Mouse (Mus musculus) megakaryocyte, embryonic 14.5 days (primary cell): ENCODE data around the gene 1500009L16Rik. TPM values are rescaled to one million over a fixed set of nuclear protein-coding genes. Genes with fewer than 3 reads are reported as not detected.
A peak's percentile ranks its signal among the peaks of the same experiment; 100 is the strongest.

Experiments
- H3K27me3 ChIP-seq: replicated peaks from 2 replicates; pipeline ENCODE3; 2012; ENCODE audit warnings: inconsistent platforms
- H3K36me3 ChIP-seq: replicated peaks from 2 replicates; pipeline ENCODE3; 2012; ENCODE audit warnings: low read length, inconsistent platforms, mixed read lengths
- H3K4me1 ChIP-seq: 2 replicates; pipeline ENCODE4 v1.6.1; 2012; ENCODE audit warnings: inconsistent platforms
- H3K4me3 ChIP-seq: replicated peaks from 2 replicates; pipeline ENCODE3; 2012; ENCODE audit warnings: moderate library complexity, mild to moderate bottlenecking, inconsistent platforms
- H3K9me3 ChIP-seq: 2 replicates; pipeline ENCODE4 v1.6.1; 2012; ENCODE audit warnings: inconsistent platforms
- FLI1 ChIP-seq: IDR thresholded peaks from 2 replicates; pipeline ENCODE4 v1.6.1; 2012; ENCODE audit warnings: low read length, inconsistent platforms, mixed read lengths
- GATA1 ChIP-seq: IDR thresholded peaks from 3 replicates; pipeline ENCODE4 v1.6.1; 2012; ENCODE audit warnings: mixed read lengths, low read length, inconsistent platforms, borderline replicate concordance
- polyA plus RNA-seq: library from polyadenylated mRNA; stranded (reverse); fragments of >175 nt; gene quantifications from 2 replicates; pipeline ENCODE4 v1.2.3, GENCODE M21; 2012; ENCODE audit warnings: low replicate concordance; ENCODE audit not compliant: insufficient read depth

Gene 1500009L16Rik
- 0.28 TPM in 1 of 2 replicates, not detected in the other for polyA plus RNA-seq

DNA sequence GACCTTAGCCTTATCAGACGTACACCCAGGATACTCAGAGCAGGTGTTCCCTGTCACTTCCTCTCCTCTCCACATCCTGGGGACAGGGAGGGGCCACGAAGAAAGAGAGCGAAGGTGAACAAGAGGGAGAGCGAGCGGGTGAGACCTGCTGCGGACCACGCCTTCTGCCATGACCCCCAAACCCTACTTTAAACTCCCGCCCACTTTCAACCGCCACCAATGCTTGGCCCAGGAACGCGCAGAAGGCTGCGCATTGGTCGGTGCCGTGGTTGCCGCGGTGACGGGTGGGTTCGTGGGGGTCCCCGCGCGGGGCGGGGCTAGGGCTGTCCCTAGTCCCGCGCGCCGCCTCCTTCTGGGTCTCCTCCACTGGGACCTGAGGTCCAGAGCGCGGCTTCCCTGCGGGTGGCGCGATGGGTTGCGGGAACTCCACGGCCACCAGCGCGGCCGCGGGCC is at the start of gene 1500009L16Rik:
Gene 1500009L16Rik (plus strand): TSS at position 287 of the 453 bp plus-strand sequence.
- TF ChIP-seq FLI1, result no peak
- no peak for TF ChIP-seq GATA1
- H3K4me3 ChIP-seq, result peak within 1 kb of the TSS; percentile 86
- H3K27me3 ChIP-seq, result peaks cover 50% of the 10 kb centered on the region
- H3K36me3 ChIP-seq, result no peaks in the 10 kb centered on the region
- peaks cover 18% of the 10 kb centered on the region for H3K4me1 ChIP-seq
- H3K9me3 ChIP-seq, result peaks cover 24% of the 10 kb centered on the region

DNA sequence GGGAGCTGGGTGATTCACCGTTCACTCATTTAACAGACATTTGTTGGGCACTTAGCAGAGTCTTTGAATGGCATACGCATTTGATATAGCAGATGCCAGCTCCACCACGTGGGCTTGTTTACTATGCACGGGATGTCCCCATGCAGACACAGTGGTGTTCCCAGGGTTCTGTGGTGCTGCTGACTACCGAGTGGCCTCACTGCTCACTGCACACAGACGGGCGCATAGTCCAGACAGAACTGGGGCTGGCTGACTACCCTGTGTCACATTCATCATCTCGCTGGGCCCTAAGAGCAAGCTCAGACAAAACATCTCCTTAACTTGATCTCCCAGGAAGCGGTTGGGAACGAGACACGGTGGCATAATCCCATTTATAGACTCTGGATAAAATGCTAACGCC is 41.3 kb upstream of the 1500009L16Rik start:
- no peaks in the 10 kb centered on the region for H3K27me3 ChIP-seq
- H3K4me3 ChIP-seq, result no peak overlapping the region
- peaks cover 14% of the 10 kb centered on the region for H3K9me3 ChIP-seq
- H3K36me3 ChIP-seq, result no peaks in the 10 kb centered on the region
- no peaks in the 10 kb centered on the region for H3K4me1 ChIP-seq
- TF ChIP-seq GATA1, result no peak
- TF ChIP-seq FLI1, result no peak

DNA sequence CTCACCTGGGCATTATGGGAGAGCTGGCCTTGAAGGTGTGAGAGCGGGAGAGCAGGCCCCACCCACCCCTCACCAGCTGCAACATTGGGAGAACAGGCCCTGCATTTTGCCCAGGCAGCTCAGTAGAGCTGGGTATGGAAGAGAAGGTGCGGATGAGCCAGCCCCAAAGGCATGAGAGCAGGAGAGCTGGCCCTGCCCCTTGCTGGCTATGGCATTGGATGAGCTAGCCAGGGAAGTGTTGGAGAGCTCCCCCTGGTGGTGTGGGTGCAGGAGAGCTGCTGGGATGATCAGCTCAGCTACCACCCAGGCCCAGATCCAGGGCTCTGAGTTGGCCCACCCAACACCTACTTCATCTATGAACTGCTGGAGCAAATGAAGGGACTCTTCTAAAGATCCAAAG is 34.5 kb upstream of the 1500009L16Rik start:
- TF ChIP-seq GATA1 (no peak), FLI1 (no peak)
- peaks cover 25% of the 10 kb centered on the region for H3K9me3 ChIP-seq
- H3K36me3 ChIP-seq, result no peaks in the 10 kb centered on the region
- H3K27me3 ChIP-seq, result peaks cover 2% of the 10 kb centered on the region
- H3K4me1 ChIP-seq, result no peaks in the 10 kb centered on the region
- H3K4me3 ChIP-seq, result no peak overlapping the region

DNA sequence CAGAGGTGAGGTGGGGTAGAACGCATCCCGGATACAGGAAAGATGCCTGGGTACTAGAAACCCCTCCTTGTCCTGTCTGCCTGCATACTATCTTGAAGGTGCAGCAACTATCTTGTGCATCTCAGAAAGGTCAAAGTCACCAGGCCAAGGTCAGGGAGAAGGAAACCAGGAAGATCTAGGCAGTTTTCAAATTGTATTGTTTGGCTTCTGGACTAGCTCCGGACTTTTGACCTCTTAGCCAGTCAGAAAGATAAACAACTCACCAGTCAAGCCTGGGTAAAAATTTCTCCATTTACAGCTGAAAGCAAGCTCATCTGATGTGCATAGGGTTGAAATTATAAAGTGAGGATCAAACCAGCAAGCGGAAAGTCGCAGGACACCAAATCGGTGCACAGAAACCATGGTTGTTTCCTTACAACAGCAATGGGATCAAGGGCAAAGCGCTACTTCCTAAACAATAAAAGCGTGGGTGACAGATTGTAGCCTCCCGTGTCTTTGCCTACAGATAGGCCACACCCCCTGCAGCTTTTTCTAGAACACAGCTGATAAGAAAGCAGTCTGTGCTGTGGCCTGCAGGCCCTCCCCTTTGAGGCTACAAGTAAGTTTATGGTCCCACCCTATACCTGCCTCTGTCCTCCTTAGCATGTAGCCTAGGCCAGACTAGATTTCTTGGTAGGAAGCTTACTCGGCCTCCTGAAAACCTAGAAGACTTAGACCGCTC is 30.3 kb upstream of the 1500009L16Rik start:
- H3K27me3 ChIP-seq, result peaks cover 2% of the 10 kb centered on the region
- TF ChIP-seq GATA1 (no peak), FLI1 (no peak)
- H3K36me3 ChIP-seq, result no peaks in the 10 kb centered on the region
- H3K4me1 ChIP-seq, result no peaks in the 10 kb centered on the region
- H3K4me3 ChIP-seq, result no peak overlapping the region
- H3K9me3 ChIP-seq, result peaks cover 48% of the 10 kb centered on the region

DNA sequence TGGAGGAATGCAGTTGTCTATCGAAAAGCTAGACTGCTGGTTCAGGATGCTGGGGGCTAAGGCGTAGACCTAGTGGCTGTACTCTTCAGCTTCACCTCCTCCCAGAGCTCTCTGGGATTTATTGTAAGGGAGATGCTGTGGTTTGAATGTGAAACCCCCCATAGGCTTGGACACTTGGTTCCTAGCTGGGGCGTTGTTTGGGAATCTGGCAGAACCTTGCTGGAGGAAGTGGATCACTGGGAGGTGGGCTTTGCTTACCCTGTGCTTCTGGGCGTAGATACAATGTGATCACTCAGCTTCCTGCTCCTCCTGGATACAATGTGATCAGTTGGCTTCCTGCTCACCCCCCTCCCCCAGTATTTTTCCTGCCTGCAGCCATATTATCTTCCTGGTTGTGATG is 26.4 kb upstream of the 1500009L16Rik start:
- H3K27me3 ChIP-seq, result peaks cover 1% of the 10 kb centered on the region
- H3K4me1 ChIP-seq, result no peaks in the 10 kb centered on the region
- H3K4me3 ChIP-seq, result no peak overlapping the region
- peaks cover 37% of the 10 kb centered on the region for H3K9me3 ChIP-seq
- TF ChIP-seq GATA1 (no peak), FLI1 (no peak)
- no peaks in the 10 kb centered on the region for H3K36me3 ChIP-seq

DNA sequence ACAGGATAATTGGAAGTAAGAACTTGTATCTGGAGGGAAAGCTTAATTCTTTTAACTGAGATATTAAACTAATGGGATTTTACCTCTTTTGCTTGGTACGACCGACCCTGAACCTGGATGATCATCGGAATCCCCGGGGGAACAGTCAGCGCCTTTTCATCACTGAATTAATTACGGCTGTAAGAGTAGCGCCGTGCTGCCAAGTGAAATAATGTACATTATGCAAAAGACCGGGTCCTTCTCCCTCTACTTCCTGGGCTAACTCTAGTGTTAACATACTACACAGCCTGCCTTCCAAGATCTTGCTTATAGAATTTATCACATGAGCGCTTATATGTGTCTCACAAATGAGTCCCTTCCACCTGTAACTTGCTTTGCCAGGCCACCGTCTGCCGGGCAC is 16.0 kb upstream of the 1500009L16Rik start:
- H3K4me1 ChIP-seq, result no peaks in the 10 kb centered on the region
- H3K27me3 ChIP-seq, result no peaks in the 10 kb centered on the region
- H3K9me3 ChIP-seq, result peaks cover 15% of the 10 kb centered on the region
- TF ChIP-seq GATA1 (no peak), FLI1 (no peak)
- H3K36me3 ChIP-seq, result no peaks in the 10 kb centered on the region
- no peak overlapping the region for H3K4me3 ChIP-seq

DNA sequence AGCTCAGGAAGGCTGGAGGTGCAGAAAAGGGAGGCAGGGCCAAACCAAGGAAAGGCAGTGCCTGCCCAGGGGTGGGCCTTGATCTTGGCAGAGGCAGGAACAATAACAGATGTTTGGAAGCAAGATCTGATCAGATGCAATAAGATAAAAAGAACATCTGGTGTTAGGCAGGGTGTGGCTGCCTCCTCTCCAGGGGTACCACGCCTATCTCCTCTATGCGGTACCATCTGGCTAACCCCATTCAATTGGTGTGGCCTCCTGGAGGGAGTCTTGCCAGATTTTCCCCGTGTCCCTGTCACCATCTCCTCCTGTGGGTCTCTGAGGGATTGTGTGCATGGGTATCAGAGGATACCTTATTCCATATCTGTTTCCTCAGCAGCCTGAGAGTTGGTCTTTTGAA is 12.7 kb upstream of the 1500009L16Rik start:
- Histone ChIP-seq H3K4me1 (no peaks in the 10 kb centered on the region), H3K4me3 (no peak overlapping the region), H3K27me3 (no peaks in the 10 kb centered on the region), H3K36me3 (no peaks in the 10 kb centered on the region), H3K9me3 (peaks cover 2% of the 10 kb centered on the region; the same call in 1 of the 2 replicates)
- TF ChIP-seq FLI1 (no peak), GATA1 (no peak)

DNA sequence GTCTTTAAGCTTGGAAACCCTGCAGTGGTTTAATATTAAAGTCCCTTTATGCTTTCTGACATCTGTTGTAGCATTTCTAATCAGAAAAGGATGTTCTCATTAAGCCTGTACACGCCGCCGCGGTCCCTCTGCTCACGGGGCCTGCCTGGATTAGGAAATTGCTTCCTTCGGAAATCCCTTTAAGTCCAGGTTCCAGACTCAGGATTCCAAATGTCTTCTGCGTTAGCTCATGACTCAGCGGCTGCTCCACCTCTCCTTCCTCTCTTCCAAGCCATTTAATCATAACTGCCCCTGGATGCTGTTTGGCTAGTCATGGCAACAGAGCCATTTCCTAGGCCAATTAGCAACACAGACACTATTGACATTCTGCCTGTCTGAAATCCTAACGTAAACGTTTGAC is 10.9 kb upstream of the 1500009L16Rik start:
- H3K9me3 ChIP-seq, result peaks cover 7% of the 10 kb centered on the region; the same call in 1 of the 2 replicates
- TF ChIP-seq GATA1, result no peak
- TF ChIP-seq FLI1, result no peak
- H3K27me3 ChIP-seq, result no peaks in the 10 kb centered on the region
- H3K36me3 ChIP-seq, result no peaks in the 10 kb centered on the region
- H3K4me1 ChIP-seq, result no peaks in the 10 kb centered on the region
- H3K4me3 ChIP-seq, result no peak overlapping the region

DNA sequence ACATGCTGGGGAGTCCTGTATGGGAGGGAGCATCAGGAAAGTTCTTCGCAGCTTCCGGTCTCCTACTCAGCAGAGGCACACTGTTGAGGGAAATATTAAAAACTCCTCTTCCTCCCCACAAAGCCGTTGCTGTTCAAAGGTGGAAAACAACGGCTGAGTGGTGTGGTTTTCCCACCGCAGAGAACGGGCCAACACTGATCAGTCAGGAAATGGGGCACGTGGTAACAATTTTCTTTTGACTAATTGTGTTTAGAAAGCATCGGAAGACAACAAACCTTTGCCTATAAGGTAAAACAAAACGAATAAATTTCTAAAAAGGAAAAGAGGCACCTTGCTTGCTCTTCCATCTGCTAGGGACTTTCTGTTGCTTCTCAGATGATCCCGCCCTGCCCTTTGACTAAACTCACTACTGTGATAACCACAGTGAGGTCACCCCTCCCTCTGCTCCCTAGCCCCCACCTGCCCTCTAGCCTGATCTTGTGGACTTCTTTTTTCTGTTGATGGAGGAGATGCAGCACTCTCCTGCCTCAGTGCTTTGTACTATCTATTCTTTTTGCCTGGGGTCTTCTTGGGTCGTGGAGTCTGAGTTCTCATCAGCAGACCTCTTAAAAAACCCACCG is 3.7 kb upstream of the 1500009L16Rik start:
- Histone ChIP-seq H3K36me3 (no peaks in the 10 kb centered on the region), H3K4me1 (peaks cover 18% of the 10 kb centered on the region), H3K27me3 (peaks cover 35% of the 10 kb centered on the region), H3K4me3 (no peak overlapping the region), H3K9me3 (peaks cover 18% of the 10 kb centered on the region)
- TF ChIP-seq FLI1, result no peak
- TF ChIP-seq GATA1, result no peak

DNA sequence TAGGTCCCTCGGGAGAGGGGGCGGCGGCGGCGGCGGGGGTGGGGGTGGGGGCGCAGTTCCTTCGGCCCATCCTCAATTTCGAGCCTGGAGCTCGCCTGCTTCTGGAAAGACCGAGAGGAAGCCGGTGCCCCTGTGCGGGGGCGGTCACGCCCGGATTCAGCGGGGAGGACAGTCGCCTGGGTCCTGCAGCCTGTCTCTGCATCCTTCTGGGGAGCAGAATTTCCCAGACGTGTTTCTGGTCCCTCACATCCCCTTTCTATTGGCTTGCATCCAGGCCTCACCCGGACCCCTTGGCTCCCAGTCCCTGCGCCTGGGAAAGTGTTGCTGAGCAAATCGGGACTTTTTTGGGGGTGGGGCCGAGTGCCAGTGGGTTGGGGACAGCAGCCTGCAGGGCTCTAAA is 390 bp downstream of the 1500009L16Rik start:
- peak overlapping the region; percentile 86 for H3K4me3 ChIP-seq
- peaks cover 22% of the 10 kb centered on the region for H3K9me3 ChIP-seq
- H3K4me1 ChIP-seq, result peaks cover 18% of the 10 kb centered on the region
- TF ChIP-seq GATA1 (no peak), FLI1 (no peak)
- H3K36me3 ChIP-seq, result no peaks in the 10 kb centered on the region
- H3K27me3 ChIP-seq, result peaks cover 50% of the 10 kb centered on the region
